Mouse (Mus musculus) right cerebral cortex, postnatal 25 days (tissue): ENCODE measurements around the gene Mlh3.
"Not testable (repeated sequence)": the region's sequence is repeated elsewhere in the genome, so short reads cannot be mapped to it uniquely, and the experiment has no call there.

Experiments
- DNase-seq: peaks from one replicate; pipeline ENCODE4 v3.0.0; 2022

Gene Mlh3

DNA sequence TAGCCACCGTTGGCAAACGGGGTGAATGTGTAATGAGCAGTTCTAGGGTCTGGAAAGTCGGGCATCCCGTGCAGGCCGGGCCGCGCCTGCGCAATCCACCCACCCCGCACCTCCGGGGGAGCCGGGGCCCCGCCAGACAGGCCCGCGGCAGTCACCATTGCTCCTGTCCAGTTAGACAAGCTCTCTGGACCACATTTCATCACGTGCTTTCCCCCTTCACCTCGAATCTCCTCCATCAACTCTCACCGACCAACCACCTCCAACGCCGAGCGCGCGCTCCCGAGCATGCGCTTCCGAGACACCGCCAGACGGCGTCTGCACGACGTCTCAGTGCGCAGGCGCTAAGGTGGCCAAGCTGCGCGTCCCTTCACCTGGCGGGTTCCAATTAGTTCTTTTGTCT lies at the start of gene Mlh3:
Mlh3 (minus strand) TSS at position 281 of the 400 bp plus-strand sequence.
- peak; percentile 90 for DNase-seq

DNA sequence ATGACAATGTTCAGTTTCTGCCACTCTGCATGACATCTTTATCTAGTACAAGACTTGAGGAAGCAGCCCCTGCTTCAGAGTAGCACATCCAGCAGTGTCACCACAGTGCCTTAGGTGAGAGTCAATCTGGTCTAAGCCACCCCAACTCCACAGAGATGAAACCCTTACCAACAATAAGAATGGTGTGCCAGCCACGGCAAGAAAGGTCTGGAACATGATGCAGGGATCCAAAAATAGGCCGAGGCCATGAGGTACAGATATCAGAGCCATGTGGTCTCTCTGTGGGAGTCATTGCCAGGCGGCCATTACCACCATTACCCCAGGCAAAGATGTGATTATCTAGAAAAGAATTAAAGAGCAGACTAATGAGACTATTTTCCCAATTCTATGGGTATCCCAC lies 38.3 kb upstream of the Mlh3 start:
- DNase-seq: no peak

DNA sequence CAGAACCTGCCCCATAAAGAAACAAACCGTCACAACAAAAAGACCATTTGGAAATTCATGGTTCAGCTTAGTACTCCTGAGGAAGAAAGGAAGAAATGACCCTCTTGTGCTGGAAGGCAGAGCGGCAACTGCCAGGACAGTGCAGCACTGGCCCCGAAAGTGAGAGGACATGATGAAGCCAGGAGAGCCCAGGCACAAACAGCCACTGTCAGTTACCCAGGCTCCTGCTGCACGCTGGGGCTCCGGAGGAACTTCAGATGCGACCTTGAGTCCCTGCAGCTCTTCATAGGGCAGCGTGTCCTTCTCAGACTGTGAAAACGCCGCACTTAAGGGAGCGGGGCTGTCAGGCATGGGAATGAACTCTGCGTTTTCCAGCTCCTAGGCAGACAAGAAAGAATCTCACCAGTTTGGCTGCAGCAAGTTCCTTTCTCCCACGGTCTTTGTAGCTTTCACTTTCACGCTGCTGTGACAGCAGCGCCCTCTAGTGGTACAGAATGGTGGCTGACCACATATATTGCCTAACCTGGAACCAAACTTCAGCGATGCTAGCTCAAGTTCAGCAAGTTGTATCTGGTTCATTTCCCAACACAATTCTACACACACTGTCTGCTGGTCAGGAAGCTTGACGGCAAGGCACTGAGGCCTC lies 35.0 kb upstream of the Mlh3 start:
- DNase-seq: peak; percentile 78

DNA sequence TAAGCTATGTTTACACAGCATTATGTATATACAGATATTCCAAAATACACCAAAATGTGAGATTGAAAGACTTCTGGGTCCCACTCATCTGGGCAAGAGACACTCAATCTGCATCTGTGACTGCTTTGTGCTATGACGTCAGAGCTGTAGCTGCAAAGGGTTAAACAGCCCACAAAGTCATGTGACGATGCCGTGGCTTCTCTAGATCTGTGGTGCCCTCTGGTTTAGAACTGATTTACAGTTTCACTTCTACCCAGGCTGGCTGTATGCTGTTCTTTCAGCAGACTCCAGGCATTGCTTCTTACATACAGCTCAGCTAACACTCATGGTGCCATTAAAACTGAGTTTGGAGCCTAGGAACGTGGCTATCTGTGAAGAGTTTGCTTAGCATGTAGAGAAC lies 34.3 kb upstream of the Mlh3 start:
- no peak for DNase-seq

DNA sequence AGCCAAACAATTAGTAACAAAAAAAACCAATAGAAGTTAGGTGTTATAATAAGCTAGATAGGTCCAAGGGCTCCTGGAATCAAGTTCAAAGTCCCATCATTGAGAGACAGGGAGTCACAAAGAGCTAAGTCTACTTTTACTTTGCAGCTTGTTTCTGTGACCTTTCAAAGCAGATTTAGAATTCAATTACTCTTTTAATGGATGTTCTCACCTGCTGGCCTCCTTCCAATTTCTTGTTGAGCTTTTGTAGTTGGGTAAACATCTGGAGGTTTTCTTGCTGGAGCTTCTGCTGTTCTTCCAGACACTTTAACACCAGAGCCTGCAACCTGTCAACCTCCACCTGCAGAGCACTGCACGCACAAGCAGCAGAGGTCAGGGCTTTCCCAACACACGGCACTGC lies 32.9 kb upstream of the Mlh3 start:
- no peak for DNase-seq

DNA sequence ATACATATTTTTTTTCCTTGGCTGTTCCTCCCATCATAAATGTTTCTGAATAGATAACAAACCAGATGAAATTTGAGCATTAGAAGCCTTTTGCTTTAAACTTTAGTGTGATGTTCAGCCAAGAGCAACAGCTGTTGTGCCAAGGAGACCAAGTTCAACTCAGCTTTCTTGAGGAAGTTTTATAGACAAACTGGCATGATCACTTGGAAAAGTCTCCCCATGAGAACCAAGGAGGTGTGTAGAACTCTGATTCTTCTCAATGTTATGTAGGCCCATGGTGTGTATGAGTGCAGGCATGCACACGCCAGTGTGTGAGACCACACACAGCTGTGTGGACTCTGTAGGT lies 28.4 kb upstream of the Mlh3 start:
- no peak for DNase-seq

DNA sequence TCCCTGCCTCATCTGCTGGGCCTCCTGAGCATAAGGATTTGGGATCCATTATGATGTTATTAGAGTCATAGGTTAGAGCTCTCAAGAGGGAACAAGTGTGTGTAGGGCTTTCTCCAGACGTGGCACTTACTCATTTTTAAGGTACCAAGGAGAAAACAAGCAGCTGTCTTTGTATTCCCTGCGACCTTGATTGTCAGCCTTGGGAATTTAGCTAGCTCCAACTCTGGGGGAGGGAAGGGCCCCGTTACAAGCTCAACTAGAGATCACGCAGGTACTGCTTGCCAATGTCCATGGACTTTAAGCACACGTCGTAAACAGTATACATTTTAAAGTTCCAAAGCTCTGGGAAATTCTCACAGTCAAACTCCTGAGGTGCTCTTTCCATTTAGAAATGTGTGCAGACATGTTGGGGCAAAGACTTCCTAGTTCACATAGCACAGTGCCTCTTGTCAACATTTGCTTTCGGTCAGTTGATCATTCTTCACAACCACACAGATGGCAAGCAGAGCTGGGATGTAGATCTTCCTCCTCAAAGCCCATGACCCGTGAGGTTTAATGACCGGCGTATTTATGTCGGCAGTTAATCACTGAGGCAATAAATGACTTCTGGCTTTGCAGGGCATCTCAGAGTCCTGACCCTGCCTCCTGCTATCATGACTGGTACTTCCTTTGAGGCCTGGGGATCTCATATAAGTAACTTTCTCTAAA lies 27.9 kb upstream of the Mlh3 start:
- no peak for DNase-seq

DNA sequence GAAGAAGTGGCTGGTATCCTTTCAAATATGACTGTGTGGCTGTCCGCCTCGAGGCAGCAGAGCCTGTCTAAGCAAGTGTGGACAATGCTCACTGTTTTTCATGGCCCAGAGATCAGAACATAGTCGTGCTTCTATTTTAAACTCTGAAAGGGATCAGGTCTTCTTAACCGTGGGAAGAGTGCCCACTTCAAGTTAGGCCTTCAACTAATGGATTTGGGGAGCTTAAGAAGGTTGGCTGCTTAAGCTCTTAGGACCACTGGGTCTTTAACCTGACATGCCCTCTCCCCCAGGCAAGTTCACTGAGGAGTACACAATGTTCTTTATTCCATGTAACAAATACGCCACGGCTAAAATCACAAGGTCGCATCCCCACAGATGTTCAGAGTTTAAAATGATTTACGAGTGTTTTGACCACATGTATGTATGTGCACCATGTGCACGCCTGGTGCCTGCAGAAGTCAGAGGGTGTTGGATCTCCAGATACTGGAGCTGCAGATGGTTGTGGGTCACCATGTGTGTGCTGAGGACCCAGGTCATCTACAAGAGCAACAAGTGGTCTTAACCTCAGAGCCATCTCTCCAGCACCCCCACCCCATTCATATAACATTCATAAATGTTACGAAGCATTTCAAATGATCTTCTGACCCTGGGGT lies 27.1 kb upstream of the Mlh3 start:
- no peak for DNase-seq

DNA sequence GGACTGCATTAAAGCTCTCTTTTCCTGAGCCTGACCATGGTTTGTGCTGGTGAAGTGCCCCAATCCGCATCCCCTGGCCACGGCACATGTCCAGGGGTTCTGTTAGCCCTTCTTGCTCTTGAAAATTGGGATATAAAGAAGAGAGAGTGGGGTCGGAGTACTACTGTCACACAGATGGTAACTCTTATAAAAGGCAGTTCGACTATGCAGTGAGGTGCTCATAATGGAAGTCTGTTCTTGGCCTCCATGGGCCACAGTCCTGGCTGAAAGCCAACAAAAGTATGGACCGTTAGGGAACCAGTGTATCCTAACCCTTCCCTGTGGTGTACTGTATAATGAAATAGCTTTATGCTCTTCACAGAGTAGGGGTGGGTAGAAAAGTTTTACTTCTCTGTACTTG lies 26.5 kb upstream of the Mlh3 start:
- DNase-seq: no peak

DNA sequence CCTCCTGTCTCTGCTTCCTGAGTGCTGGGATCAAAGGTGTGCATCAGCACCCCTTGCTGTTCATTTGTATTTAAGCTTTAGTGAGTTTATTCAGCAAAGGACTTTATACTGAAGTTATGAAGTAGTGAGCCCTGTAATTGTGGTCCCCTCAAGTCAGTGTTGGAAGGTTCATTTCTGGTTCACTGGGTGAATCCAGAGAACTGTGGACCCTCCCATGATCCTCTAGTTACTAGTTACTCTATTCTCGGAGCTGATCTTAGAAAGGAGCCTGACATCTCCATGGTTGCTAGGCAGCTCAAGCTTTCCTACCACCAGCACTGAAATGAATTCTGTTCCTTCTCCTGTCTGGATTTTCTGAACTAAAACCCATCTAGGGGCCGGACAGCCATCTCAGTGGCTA lies 25.1 kb upstream of the Mlh3 start:
- DNase-seq: no peak

DNA sequence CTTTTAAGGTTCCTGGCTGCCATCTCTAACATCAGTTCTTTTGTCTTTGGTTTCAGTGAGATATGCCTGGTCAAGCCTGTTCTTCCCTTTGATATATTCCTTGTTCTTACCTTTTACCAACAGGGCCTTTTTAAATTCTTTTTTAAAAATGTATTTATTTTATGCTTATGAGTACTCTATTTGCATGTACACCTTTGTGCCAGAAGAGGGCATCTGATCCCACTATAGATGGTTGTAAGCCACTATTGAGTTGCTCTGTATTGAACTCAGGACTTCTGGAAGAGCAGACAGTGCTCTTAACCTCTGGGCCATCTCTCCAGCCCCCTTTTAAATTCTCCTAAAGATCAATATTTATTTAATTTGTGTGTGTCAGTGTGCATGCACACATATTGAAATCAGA lies 22.5 kb upstream of the Mlh3 start:
- no peak for DNase-seq

DNA sequence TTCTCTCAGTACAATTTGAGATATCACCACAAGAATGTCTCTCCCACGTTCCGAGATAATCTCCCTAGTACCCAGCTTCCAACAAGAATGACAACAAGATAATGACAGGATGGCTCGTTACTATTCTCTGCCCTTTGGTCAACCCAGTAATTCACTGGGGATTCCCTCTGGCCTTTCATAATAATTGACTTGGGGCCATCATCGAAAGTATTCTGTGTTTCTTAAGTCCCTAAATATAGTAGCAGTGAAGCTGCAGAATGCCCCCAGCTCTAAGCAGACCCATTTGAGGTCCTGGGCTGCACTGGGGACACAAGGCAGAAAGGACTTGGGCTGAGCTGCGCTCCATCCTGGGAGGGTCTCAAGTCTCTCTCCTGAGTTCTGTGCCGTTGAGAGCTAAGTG lies 21.9 kb upstream of the Mlh3 start:
- DNase-seq: no peak

DNA sequence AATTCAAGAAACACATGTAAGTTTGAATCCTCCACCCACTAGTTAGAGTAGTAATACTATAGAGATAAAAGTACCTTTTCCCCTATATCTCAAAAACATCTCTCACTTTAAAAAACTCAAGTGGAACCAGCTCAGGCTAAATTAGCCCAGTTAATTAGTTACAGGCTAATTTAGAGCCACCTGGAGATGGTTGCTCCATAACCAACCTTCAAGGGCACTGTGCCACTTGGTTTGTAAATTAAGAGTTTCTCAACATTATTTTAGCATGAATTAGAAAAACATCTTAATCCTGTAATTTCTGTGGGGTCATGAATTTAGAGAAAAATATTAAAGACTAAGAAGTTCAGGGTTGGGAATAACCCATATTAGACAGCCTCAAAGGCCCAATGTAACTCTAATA lies 21.1 kb upstream of the Mlh3 start:
- no peak for DNase-seq

DNA sequence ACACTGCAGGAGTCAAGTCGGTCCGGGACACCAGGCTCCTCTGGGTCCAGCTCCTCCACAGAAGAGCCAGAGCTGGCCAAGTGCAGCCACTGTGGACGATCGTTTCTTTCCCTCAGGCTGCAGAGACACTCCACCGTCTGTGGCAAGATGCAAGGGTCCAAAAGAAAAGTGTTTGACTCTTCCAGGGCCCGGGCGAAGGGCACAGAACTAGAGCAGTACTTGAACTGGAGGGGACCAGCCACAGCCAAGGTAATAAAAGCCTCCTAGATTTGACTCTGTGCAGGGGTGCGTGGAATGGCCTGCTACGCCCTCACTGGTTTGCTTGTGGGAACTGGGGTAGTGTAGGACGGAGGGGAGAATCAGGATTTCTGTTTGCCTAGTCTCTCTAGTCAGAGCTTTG lies 20.2 kb upstream of the Mlh3 start:
- no peak for DNase-seq

DNA sequence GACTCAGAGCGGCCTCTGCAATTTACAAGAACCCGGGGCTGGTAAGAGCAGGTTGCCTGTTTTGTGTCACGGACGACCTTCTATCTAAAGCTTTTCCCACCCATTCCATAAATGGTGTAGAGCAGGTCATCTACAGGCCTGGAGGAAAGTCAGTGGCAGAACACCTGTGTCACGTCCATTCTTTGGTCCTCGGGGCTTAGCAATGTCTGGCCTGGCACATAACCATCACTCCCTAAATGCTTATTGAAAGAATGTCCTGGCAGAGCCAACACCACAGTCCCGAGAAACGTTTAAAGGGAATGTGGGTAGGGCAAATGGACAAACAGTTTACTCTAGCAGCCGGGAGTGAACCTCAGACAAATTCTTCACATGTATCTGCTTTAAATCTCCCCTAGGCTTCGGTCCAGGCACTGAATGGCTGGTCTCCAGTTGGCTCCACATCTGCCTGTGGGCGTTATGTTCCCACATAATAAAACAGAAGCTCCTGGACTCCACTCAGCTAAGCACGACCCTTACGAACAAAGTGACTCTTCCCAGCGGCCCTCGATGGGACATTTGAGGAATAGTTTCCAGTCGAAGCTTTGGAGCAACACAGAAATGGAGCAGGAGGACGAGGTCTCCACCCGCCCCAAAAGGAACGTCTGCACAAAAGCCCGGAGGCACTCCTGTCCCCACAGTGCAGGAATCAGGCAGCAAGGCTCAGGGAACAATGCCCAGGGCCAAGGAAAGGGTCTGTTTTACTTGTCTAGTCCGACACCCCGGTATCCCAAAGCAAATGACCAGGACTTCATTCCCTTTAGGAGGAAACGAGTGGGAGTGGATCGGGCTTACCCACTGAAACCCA lies 19.0 kb upstream of the Mlh3 start:
- DNase-seq: no peak

DNA sequence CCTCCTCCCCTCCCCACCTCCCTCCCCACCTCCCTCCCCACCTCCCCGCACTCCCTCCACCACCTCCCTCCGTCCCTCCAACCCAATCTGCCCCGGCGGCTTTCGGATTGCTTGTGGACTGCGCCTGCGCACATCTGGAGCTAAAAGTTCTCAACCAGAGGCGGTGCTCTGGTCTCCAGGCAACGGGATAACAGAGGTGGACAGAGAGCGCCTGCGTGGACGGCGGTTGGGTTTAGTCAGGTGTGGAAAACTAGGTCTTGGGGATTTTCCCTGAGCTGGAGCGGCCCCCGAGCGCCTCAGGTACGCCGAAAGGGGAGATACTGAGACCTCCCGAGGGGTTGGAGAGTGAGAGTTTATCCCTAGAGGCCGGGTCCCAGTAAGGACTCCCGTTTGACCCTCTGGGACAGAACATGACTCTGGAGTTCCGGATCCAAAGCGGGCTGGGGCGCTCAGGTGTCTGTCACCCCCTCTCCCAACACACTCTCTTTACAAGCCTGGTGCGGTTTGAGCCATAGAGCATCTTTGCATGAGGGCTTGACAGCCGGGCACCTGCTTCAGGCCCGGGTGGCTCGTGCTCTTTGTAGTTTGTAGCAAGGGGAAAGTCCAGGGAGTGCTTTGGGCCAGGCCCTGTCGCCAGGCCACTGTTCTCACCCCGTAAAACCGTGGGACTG lies 18.2 kb upstream of the Mlh3 start, which contains the start of gene Zc2hc1c:
Zc2hc1c (plus strand) TSS at position 106 of the 671 bp plus-strand sequence.
- DNase-seq: peak; percentile 76

DNA sequence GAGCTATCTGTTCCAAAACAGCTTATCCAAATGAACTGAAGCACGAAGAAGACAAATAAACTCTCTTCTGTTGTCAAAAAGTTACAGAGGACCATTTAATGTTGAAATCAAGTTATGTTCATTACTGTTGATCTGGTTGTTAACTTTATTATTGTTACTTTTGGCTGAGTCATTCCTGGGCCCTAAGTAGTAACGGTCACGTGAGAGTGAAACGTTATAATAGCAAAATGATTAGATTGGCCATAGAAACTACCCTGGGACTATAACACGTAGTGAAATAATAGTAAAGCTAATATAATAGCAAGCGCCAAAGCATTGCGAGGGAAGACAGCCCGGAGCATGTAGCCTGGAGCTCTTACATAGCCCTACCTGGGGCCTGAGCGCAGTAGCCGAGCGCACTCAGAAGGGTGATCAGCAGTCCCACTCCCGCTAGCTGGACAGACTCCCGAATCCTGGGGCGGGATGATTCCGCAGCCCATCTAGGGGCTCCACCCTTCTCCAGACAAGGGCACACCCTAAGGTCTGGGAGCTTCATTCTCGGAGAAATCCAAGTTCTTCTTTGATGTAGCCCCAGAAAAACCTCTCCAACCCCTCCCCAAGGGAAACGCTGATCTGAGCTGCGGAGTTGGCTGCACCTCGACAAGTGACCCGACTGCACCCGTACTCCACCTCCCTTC lies 17.5 kb upstream of the Mlh3 start, which contains the start of gene Acyp1:
Acyp1 (minus strand) TSS at position 630 of the 677 bp plus-strand sequence.
- DNase-seq: no peak

DNA sequence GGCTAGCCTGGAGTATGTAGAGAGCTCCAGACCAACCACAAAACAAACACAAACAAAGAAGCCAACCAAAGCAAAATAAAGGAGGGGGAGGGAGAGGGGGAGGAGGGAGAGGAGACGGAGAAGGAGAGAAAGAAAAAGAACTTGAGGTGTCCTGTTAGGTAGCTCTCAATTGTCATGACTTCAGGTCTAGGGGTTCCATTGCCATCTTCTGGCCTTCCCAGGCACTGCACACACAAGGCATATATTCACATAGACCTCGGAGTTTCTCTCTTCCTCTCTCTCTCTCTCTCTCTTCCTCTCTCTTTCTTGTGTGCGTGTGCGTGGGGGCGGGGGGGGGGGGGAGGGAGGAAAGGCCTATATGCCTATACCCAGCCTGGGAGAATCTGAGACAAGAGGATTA lies 16.5 kb upstream of the Mlh3 start:
- DNase-seq: no peak

DNA sequence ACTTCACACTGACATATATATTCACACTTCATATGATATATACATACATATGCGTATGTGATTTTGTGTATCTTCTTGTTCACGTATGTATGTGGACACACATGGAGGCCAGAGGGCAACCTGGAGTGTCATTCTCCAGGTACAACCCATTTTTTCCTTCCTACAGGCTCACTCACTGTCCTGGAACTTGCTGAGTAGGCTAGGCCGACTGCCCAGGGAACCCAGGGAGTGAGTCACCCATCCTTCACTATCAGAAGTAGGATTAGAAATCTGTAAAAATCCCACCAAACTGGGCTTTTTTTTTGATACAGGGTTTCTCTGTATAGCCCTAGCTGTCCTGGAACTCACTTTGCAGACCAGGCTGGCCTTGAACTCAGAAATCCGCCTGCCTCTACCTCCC lies 14.6 kb upstream of the Mlh3 start:
- DNase-seq: no peak

DNA sequence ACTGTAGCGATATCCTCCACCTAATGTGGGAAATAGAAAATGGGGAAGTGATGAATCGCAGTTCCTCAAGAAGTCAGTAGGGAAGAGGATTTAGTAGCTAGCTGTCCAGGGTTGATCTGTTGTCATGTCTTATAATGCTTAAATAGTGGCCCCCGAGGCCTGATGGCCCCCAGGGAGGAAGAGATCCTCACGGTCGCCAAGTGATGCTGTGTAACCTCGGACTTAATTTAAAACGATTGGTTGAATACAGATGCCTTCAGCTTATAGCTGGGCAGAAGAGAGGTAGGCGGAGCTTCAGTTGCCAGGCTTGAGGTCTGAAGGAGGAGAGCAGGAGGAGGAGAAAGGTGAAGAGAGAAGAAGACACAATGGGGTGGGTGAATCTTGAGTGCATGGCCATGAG lies 13.9 kb upstream of the Mlh3 start:
- DNase-seq: no peak

DNA sequence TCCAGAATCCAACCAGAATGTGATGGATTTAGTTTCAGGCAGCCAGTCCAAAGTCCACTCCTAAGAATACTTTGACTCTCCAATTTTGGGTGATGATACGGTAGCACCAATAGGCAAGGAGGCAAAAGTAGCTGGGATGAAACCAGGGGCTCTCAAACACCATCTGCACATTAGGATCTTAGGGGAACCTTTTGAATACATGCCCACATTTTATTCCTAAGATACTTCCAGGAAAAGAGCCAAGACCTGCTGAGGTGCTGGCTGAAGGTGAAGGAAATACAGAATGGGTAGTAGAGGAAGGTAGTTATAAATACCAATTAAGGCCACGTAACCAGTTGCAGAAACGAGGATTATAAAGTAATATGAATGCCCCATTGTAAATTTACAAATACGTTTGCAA lies 11.4 kb upstream of the Mlh3 start:
- DNase-seq: not testable (repeated sequence)
